Mouse (Mus musculus) G1E (cell line): Measurements from ENCODE around the gene Cacnb4.

Experiments
- CTCF ChIP-seq: IDR thresholded peaks from 2 replicates; pipeline ENCODE4 v1.5.1; 2012; ENCODE audit warnings: low read depth, low read length, inconsistent platforms, mixed read lengths
- GATA1 ChIP-seq: IDR thresholded peaks from 2 replicates; pipeline ENCODE4 v1.6.1; 2012; ENCODE audit warnings: borderline replicate concordance, low read length, inconsistent platforms, mixed read lengths
- GATA2 ChIP-seq: IDR thresholded peaks from 2 replicates; pipeline ENCODE4 v1.6.1; 2012; ENCODE audit warnings: low read depth, low read length, inconsistent platforms, borderline replicate concordance
- POLR2AphosphoS5 ChIP-seq: IDR thresholded peaks from 2 replicates; pipeline ENCODE4 v1.6.1; 2012; ENCODE audit warnings: low read depth, low read length, inconsistent platforms; ENCODE audit not compliant: insufficient replicate concordance

DNA sequence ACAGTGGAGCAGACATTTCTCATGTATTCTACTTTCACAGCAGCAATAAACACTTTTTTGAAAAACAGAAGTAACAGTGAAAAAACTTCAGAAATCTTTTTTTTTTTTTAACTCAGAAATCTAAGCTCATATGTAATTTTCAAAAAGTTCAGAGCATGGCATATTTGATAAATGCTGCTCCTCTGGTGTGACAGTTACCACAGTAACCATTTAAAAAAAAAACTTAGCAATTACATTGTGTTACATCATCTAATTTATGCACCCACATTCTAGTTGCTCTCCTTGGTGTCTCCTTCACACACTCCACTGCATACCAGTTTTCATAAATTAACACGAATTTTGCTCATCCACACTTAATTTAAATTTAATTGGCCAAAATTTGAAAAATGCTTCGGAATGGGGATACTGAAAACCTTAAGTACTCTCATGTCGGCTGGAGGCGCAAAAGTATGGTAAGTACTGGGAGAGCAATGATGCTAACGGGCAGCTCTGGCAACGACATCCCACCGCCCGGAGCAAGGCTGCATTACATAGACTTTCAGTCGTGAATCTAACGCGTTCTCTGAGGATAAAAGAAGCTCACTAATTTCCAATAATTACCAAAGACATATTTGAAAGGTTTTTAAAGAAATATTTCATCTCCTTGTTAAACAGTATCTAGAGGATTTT lies 24.9 kb upstream of the Cacnb4 start:
- TF ChIP-seq CTCF (no peak), POLR2AphosphoS5 (no peak), GATA1 (no peak), GATA2 (no peak)
